Mouse (Mus musculus) urinary bladder, adult 18-20 months (tissue): ENCODE measurements around the gene 4930562C15Rik.
A peak's percentile ranks its signal among the peaks of the same experiment; 100 is the strongest.

ENCODE experiments used
- DNase-seq, 2 experiments: peaks; one replicate each; pipeline ENCODE4 v3.0.0; 2022; ENCODE audit warnings: low spot score in 2 of 2, mixed read lengths in 2 of 2

The 4930562C15Rik gene

GRCm38 (mm10) chr16:4890201-4890709 is 55.0 kb downstream of the 4930562C15Rik start:
- no peak for DNase-seq

GRCm38 (mm10) chr16:4892171-4892570 is 57.0 kb downstream of the 4930562C15Rik start:
- no peak for DNase-seq

DNA sequence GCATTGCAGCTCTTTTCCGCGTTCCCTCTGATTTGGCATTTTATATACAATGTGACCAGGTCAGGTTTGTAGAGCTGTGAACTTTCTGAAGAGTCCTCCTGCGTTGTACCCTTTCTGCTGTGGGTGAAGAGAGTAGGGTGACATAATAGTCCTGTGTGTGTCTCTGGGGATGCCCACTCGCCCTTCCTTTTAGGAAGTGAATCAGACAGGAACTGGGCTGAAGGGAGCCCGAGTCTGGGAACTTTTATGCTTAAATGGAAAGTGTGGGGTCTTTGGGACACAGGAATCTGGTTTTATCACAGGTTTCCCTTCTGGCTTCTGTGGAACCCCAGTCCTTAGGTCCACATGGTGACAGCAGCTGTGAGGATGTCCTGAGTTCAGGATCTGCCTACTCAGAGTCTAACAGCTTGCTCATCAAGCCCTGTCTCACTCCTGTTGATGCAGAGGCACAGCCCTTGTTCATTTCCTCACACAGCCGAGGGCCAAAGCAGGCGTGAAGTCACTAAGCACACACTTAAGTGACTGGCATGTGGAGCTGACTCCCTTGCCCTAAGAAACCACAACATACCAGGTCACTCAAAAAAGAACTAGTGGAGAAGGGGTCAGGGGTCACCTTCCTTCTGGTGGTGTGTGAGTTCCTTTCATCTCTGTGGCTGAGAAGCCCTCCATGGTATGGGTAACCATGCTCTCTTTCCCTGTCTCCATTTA is 59.1 kb downstream of the 4930562C15Rik start:
- no peak for DNase-seq

GRCm38 (mm10) chr16:4896249-4897027 is 61.2 kb downstream of the 4930562C15Rik start:
- DNase-seq = no peak

DNA sequence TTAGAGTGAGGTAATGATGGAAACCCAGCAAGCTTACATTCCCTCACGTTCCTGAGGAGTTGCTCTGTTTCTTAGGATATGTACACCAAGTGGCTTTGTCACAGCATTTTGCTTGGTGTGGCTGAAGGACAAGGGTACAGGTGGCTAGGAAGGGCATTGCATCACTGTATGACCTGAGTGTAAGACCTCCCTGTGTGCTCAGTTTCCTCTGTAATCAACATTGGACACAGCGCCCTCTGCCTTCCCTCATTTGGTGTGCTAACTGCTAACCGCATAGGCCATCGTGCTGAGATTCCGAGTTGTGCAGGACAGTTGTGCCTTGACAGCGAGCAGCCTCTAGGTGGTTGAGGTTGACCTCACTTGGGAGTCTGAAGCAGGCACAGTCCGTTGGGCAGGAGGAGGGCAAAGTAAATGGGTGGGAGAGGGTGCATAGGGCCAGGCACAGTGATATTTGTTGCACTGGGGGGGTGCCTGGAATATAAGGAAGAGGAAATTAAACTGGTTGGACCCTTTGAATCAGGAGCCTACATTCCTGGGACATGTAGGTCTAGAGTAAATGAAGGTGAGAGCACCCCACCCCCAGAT is 62.0 kb downstream of the 4930562C15Rik start:
- DNase-seq = no peak

DNA sequence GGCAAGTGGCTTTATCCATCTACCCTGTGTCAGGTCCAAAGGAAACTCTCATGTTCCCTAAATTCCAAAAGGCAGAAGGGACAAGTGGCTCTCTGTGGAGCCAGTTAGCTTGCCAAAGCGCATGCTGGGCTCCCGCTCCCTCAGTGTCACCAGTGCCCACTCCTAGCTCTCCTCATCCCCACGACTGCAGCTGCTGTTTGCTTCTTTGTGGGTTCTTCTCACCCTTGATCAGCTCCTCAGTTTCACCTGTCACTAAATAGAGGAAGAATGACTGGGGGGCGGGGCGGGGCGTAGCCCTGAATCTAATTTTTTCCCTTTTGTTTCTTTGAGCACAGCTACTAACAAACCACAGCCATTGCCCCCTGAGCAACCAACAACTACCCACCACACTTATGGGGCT is 63.7 kb downstream of the 4930562C15Rik start:
- DNase-seq = no peak

- no peak for DNase-seq
Observed at GRCm38 (mm10) chr16:4899711-4900110, 64.5 kb downstream of the 4930562C15Rik start.

DNA sequence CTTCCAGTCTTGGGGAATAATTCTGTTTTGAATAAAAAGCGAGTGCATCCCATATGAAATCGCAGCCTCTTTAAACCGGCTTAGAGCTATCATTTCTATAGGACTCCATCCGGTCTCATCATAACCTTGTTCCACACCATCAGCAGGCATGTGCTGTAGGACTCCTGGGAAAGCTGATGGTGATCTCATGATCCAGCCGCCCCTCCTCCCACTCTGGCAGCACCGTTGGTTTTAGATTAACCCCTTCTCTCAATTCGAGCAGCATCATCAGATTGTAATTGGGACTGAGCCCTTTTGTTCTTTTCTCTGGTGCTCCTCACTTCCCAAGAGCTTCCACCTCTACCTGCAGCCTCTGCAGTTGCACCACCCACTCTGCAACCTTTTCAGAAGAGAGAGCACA is 66.0 kb downstream of the 4930562C15Rik start:
- no peak for DNase-seq

GRCm38 (mm10) chr16:4902390-4902789 is 67.2 kb downstream of the 4930562C15Rik start:
- no peak for DNase-seq

DNA sequence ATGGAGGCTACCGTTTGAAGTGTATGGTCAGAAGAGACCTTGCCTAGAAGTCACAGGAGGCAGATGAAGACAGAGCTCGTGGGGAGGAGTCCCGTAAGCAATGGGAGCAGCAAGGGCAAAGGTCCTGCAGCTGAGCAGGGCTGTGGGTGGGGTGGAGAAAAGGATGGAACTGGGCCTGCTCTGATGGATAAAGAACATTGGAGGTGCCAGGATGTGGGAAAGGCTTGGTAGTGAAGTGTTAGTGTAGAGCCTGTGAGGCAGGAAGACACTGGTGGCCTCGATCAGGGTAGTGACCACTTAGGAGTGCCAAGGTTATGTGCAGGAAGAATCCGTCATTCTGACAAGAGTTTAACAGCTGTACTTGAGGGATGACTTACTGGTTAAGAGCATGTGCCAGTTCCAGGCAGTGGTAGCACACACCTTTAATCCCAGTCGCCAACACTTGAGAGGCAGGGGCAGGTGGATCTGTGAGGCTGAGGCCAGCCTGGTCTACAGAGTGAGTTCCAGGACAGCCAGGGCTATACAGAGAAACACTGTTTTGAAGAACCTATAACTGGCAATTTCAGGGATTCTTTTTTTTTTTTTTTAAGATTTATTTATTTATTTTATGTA is 68.4 kb downstream of the 4930562C15Rik start:
- no peak for DNase-seq

DNA sequence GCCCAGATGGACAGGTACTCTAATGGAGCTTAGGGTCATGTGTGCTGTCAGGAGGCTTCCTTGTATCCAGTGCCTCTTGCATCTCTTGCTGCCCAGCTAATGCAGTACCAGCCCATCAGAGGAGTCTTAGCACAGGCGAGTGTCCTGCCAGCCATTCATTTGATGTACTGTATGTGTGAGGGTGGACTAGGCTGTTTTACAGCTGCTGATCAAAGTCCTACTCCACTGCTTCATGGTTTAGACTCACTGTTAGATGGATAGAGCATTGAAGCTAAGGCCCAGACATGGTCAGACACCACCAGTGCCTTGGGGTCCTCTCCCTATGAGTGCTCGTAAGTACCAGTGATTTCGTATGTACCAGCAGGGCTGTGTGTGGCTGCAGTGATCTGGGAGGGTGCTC is 69.7 kb downstream of the 4930562C15Rik start:
- DNase-seq = no peak

- DNase-seq = no peak
Observed at GRCm38 (mm10) chr16:4905591-4905990, 70.4 kb downstream of the 4930562C15Rik start.

GRCm38 (mm10) chr16:4906559-4906958 is 71.3 kb downstream of the 4930562C15Rik start:
- no peak for DNase-seq

DNA sequence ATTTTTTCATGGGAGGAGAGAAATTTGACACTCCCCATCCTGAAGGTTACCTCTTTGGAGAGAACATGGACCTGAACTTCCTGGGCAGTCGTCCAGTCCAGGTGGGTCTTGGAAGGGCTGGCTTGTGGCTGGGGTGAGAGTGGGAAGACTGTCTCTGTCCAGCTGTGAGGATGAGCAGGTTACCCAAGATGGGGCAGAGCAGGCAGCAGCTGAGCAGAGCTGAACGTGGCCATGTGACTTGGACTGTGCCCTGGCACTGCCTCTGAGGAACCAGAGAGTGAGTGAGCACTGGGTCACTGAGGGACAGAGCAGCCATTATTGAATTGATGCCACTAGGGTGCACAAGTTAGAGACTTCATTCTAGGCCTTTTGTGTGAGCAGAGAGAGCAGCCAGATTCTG is 72.2 kb downstream of the 4930562C15Rik start:
- no peak for DNase-seq

- no peak for DNase-seq
Observed at GRCm38 (mm10) chr16:4907972-4908371, 72.8 kb downstream of the 4930562C15Rik start.

GRCm38 (mm10) chr16:4909745-4910144 is 74.5 kb downstream of the 4930562C15Rik start:
- no peak for DNase-seq

DNA sequence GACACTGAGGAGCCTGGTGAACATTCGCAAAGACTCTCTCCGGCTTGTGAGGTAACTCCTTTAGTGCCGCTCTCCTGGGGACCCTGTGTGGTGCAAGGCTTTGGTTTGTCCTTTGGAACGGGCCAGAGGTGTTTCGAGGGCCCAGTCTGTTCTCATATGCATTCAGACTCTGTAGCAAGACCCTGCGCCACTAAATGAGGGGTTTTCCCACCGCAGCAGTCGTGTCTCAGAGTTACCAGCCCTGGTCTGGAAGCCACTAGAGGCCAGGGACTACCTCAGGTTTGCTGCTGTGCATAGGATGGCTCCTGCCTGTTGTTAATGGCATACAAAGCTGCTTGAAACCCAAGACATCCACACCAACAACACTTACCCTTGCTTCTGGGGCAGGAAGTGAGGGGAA is 75.5 kb downstream of the 4930562C15Rik start:
- no peak for DNase-seq

DNA sequence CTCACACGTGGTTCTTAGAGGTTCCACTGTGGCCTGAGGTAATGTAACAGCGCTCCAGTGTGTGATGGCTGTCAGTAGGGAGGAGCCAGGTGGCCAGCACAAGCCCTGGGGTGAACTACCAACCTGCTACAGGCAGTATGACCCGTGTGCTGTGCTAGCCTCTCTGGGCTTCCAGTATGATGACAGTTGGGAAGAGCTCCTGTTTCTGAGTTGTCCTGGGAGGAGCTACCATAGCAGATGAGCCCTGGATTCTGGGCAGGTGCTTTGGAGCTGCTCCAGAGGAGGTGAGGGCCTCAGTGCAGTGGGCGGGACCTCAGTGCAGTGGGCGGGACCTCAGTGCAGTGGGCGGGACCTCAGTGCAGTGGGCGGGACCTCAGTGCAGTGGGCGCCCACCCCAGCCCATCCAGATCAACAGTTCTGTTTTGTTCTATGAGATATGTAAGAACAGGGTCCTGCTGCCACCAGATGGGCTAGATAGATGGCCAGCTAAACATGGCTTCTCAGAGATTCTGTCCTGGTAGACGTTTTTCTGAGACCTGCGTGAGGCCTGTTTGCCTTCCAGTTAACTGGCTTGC is 76.9 kb downstream of the 4930562C15Rik start:
- DNase-seq = no peak

DNA sequence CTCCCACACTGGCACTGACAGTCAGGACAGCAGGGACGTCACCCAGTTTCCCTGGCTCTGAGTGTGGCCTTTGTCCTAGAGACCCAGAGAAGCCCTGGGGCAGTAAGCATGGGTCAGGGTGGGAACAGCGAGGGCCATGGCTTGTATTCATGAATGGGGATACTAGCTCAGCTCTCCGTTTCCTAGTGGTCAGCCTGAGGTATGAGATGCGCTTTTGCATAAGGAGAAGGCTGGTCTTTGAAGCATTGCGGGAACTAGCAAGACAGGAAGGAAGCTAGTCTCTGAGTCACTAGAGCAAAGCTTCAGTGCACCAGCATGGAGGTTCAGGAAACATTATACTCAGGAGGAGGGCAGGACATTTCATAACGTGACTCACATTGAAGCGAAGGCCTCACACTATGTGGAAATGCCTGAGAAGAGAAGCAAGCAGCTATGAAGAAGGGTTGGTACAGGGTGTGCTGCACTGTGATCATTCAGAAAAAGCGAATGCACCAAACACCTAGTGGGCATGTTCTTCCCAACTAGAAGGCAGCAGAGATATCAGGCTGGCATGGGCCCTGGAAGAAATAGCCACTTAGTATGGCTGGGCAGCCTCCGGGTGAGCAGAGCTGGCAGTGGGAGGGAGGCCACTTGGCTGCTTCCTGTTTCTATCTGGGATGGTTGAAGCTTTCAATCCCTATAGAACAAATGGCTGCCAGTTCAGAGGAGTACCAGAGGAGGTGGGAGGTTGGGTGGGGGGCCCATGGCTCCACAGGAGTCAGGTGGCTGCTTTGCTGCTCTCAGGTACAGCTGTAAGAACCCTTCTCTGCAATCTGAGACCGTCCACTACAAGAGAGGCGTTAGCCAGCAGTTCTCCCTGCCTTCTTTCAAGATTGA is 77.9 kb downstream of the 4930562C15Rik start:
- no peak for DNase-seq

DNA sequence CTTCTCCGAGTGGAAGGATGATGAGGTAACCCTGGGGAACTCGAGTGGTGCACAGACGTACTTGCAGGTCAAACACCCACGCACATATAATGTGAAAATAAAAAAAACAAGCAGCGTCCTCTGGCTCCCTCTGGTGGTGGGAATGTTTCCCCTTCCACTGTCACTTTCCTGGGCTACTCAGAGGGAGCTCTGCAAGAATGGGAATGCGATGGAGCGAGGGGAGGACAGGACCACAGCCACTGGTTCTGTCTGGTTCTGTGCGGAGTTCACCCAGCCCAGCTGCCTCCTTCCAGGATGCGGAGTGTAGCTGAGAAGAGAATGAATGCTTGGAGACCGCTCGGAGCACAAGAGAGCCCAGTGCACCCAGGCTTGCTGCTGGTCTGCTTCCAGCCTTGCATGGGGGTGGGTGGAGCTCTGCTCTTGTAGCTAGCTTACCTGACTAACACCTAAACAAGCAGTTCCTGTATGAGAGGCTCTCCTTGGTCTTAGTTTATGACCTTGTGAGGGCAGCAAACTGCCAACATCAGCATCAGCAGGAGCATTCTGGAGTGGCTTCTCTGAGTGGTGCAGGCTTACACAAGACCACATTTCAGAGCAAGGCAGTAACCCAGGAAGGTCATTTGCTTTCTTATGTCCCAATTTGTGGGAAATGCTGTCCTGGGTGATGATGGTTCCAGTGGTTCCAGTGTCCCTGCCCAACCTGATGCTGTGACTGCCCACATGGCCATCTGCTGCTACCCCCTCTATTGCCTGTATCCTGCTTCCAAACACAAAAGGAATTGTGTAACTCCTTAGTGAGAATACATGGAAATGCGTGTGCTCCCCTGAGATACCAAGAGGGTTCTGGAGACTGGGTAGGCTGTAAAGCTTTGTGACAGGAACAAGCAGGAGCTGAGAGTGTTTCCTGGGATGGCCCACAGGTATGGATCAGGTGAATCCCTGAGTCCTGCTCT is 78.8 kb downstream of the 4930562C15Rik start:
- DNase-seq = peak; percentile 71 to 81
